Mouse (Mus musculus) gastrocnemius, postnatal 10 days (tissue): ENCODE results near the gene Dtnbp1. TPM values are rescaled to one million over a fixed set of nuclear protein-coding genes. Genes with fewer than 3 reads are reported as not detected.

Source experiments
- DNase-seq: peaks from one replicate; pipeline ENCODE4 v3.0.0; 2021; ENCODE audit warnings: mixed read lengths
- total RNA-seq, 2 experiments: library from RNA; stranded (reverse); gene quantifications; 2 replicates each; pipeline ENCODE4 v1.2.3; 2021

Gene Dtnbp1
- total RNA-seq, 2 experiments from 2014 or later: 28.2 to 30.1 TPM

- DNase-seq: no peak
Observed at GRCm38 (mm10) chr13:44948320-44949250, 53.4 kb downstream of the Dtnbp1 start.

- no peak for DNase-seq
Observed at GRCm38 (mm10) chr13:44946880-44947635, 54.9 kb downstream of the Dtnbp1 start.

- DNase-seq: no peak
Observed at GRCm38 (mm10) chr13:44943618-44944017, 58.3 kb downstream of the Dtnbp1 start.

GRCm38 (mm10) chr13:44939326-44940035 lies 62.5 kb downstream of the Dtnbp1 start:
- no peak for DNase-seq

- DNase-seq: no peak
Observed at GRCm38 (mm10) chr13:44937681-44938080, 64.3 kb downstream of the Dtnbp1 start.

DNA sequence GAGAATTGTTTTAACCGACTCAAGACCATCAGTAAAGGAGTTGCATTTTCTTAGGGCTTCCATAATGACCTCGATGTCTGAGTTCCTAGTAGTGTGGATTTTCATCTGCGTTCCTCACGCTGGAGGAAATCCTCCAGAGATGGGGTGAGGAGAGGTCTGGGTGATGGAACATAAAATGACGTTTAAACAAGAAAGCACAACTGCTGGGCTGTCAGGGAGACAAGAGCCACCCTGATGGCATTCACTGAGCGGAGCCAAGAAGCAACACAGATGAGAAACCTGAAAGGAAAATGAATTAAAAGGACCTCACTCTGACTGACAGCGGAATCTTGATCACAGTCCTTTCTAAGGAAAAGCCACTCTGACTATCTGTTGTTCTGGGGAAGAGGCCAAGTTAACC lies 68.4 kb downstream of the Dtnbp1 start:
- no peak for DNase-seq

- no peak for DNase-seq
Observed at GRCm38 (mm10) chr13:44932307-44933264, 69.4 kb downstream of the Dtnbp1 start.

- no peak for DNase-seq
Observed at GRCm38 (mm10) chr13:44926311-44926710, 75.6 kb downstream of the Dtnbp1 start.

- DNase-seq: no peak
Observed at GRCm38 (mm10) chr13:44925173-44925572, 76.8 kb downstream of the Dtnbp1 start.

GRCm38 (mm10) chr13:44924042-44924441 lies 77.9 kb downstream of the Dtnbp1 start:
- DNase-seq: no peak

DNA sequence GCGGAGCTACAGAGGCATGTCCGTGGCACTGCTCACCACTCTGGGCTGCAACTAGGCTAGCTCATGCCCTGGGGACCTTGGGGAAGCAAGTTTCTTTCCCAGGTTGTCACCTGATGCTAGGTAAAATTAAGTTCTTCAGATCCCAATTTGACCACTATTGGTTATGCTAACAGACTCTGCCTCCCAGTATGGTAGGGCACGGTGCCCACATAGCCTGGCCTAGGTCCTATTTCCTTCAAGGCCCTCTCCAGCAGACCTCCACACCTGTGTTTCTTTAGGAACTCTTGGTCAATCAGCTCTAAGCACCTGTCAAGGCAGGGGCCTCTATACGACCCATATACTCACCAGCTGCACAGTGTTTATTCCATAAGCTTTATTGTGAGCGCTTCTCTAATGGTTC lies 80.2 kb downstream of the Dtnbp1 start:
- no peak for DNase-seq

- no peak for DNase-seq
Observed at GRCm38 (mm10) chr13:44921095-44921494, 80.9 kb downstream of the Dtnbp1 start.

GRCm38 (mm10) chr13:44918269-44918668 lies 83.7 kb downstream of the Dtnbp1 start:
- no peak for DNase-seq

DNA sequence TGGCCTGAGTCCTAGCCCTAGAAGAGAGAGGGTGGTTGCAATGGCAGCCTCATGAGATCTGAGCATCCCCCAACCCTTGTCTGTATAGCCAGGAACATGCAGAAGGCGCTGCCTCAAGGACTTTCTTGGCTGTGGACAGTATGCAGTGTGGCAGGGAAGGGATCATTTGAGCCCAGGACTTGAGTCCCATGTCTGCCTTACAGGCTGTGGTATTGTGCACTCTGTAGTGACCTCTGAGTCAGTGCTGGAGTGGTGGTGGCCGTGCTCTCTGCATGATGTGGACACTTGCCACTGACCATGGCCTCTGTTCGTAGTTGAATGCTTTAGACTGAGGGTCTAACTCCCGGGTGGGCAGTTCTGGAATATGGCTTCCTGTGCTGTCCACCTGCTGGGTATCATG lies 84.7 kb downstream of the Dtnbp1 start:
- no peak for DNase-seq

DNA sequence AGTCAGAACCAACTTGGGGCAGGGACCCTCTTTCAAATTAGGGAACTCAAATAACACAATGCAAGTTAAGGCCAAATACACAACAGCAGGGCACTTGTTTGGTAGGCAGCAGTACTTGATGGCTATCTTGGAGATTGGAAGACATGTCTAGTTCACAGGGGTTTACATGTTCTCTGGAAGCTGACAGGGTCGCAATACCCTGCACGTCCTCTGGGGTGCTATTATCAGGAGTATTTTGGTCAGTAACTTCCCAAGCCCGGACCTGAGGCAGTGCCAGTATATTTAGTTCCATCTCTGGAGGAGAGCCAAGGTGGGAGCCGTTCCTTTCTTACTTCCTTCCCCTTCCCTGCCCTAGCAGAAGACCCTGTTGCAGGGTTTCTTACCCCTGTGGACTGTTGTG lies 86.0 kb downstream of the Dtnbp1 start:
- DNase-seq: no peak

DNA sequence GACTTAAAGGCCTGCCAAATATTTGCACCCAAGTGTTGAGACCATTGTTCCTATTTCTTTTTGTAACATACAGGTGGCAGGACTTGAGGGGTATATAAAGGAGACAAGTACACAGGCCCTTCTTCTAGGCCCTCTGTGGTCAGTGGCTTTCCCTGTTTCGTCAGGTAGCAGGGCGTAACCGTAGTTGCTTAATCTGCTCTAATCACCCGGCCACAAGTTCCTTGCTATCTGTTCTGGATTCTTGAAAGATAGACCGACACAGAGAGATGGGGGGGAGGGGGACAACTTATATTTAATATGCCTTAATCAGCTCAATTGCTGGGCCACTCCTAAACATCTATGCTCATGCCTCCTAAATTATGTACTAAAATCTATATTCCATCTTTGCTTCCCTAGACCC lies 86.6 kb downstream of the Dtnbp1 start:
- DNase-seq: no peak

GRCm38 (mm10) chr13:44913560-44913959 lies 88.4 kb downstream of the Dtnbp1 start:
- DNase-seq: no peak

DNA sequence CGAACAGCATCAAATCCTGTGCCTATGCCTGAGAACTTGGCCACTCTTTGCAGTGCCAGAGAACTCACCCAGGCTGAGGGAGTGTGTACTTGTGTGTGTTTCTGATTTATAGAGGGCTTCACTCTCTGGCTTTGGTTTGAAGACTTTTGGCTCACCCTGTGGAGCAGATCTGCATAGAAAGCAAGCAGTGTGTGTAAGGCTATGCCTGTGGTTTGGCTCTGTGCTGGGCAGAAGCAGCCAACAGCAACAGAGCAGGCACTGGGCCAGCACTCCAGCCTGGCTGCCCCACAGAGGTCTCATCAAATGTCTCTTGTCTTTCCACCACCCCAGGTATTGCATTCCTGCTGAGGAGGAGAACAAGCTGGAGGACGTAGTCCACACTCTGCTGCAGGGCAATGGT lies 89.1 kb downstream of the Dtnbp1 start:
- peak; percentile 69 for DNase-seq

DNA sequence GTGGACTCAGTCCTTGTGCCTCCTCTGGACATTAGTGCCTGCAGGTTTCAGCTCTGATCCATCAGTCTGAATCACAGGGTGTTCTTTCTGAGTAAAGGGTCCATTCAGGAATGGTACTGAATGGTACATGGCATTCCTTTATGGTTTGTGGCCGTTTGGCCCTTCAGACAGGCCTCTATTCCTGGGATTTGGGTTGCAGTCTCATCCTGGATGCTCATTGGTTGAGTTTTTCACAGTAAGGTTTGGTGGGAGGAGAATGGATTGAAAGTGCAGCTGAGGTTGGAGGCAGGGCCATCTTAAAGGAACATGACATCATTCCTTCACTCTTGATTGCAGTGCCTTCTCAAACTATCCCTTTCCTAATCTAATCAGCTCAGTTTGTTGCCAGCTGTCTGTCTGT lies 93.2 kb downstream of the Dtnbp1 start:
- DNase-seq: no peak

DNA sequence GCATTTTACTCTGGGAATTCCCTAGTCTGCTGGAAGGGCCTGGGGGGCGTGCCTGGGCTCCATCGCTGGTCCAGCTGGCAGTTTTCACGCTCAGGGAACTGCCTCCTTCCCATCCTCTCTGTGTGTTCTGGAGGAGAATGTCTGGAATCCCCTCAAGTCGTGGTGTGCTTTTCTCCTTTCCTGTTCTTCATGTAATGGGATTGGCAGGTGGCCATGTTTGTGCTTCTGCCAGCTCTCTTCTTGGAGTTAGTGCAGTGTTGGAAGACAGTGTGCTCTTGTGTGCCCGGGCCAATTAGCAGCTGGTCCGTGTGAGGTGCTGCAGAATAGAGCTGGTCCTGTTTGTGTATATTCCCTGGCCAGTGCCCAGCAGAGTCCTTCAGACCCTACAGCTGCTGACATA lies 94.2 kb downstream of the Dtnbp1 start:
- DNase-seq: peak; percentile 92

GRCm38 (mm10) chr13:44906141-44906540 lies 95.8 kb downstream of the Dtnbp1 start:
- no peak for DNase-seq

- DNase-seq: no peak
Observed at GRCm38 (mm10) chr13:44904271-44904670, 97.7 kb downstream of the Dtnbp1 start.
